Mouse (Mus musculus): Measurements from ENCODE around the gene Tmem115.

DNA sequence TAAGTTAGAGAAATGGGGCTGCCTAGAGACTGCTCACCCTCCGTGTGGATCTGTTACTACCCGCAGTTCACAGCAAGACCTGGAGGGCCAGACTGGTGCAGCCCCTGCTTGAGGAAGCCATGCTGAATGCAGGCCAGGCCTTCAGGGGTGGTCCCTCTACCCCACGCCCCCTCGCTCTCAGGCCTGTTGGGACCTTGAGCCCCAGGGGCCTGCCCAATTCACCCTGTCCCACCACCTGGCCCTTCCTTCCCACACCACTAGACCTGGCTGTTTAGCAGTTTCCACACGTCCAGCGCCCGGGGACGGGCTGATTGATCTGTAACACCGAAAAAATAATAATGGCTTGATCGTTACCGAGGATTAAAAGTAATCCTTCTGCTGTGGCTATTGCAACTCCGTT, 39.5 kb upstream of the Tmem115 start:
- TF ChIP-seq CTCF (IDR thresholded peaks at IDR 0.05; ENCODE audit: low read depth) (no peak), EP300 (IDR thresholded peaks at IDR 0.05; ENCODE audit: low read depth) (no peak)
